Mouse (Mus musculus): ENCODE measurements around the gene Gm4881. TPM values are rescaled to one million over a fixed set of nuclear protein-coding genes. Genes with fewer than 3 reads are reported as not detected.

The Gm4881 gene
- total and polyA plus RNA-seq, 2 experiments from 2014 or later = 3.8 to 6.4 TPM

DNA sequence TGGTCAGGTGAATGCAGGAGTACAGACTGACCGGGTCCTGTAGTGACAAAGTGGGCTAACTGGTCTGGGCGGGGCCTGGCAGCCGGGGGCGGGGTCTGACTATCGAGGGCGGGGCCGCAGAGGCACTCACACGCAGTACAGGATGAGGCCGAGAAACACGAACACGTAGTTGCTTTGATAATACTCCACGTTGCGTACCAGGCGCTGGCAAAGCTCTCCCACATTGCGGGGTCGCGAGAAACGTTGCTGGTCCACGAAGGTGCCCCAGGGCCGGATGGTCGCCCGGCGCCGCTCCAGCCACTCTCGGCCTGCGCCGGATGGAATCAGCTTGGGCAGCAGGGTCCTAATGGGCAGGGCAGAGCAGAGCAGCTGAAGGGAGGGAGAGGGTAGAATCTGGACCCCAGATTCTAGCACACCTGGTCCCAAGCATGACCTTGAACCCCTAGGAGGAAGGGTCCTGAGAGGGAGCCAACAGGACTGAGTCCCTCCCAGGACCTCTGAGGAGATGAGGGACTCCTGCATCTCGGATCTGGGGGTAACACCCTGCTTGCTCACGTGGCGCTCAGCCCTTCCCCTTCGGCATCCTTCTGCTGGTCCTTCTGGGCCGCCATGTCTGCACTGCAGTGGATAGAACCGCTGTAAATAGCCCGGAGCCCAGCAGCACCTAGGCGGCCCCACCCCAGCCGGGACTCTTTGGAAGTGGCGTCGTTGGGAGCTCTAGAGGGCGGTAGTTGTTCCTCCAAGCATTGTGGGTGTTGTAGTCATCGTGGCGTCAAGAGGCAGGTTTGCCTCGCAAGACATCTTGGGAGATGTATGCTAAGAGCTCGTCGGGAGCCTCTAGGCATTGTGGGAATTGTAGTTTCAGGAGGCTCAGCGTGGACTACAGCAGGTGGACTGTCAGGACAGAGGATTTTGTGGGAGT lies 27.9 kb upstream of the Gm4881 start, which contains the start of gene Rabac1:
Gene Rabac1, minus strand, starts transcription at position 783 of the 922 bp plus-strand sequence.
- H3K9ac ChIP-seq (replicated peaks; ENCODE audit: low read length, poor library complexity, severe bottlenecking) = peak within 1 kb of the TSS; percentile 95
- H3K4me3 ChIP-seq (ENCODE audit: low read depth, low read length) = peak within 1 kb of the TSS; percentile 83
- peak; percentile 75 for TF ChIP-seq CTCF (IDR thresholded peaks at IDR 0.05)
- H3K36me3 ChIP-seq (ENCODE audit: insufficient read depth, low read length) = peaks cover 12% of the 10 kb centered on the region; the same call in 1 of the 2 replicates
- ATAC-seq (ENCODE audit: low FRiP score) = peak; percentile 88
- 0 out of 2 replicates have a peak, but pooled peaks cover 2% of the 10 kb centered on the region for H3K4me1 ChIP-seq (ENCODE audit: insufficient read depth, low read length)
- no peaks in the 10 kb centered on the region for H3K9me3 ChIP-seq (ENCODE audit: low read length)
- under 1% methylated on average over 44 of the region's 45 CpGs for WGBS
- H3K27ac ChIP-seq (ENCODE audit: low read depth, low read length) = peak within 1 kb of the TSS; percentile 91
- no peaks in the 10 kb centered on the region for H3K27me3 ChIP-seq (ENCODE audit: insufficient read depth, low read length)
- DNase-seq (ENCODE audit: low spot score) = peak; percentile 97
- peak within 1 kb of the TSS; percentile 81 for H3K4me2 ChIP-seq (ENCODE audit: low read depth, low read length, poor library complexity, severe bottlenecking)

- Histone ChIP-seq H3K36me3 (ENCODE audit: insufficient read depth, low read length) (peaks cover 11% of the 10 kb centered on the region; the same call in 1 of the 2 replicates), H3K4me1 (ENCODE audit: insufficient read depth, low read length) (0 out of 2 replicates have a peak, but pooled peaks cover 2% of the 10 kb centered on the region), H3K4me3 (ENCODE audit: low read depth, low read length) (peak overlapping the region; percentile 83), H3K27ac (ENCODE audit: low read depth, low read length) (peak overlapping the region; percentile 91), H3K9ac (replicated peaks; ENCODE audit: low read length, poor library complexity, severe bottlenecking) (peak overlapping the region; percentile 95), H3K9me3 (ENCODE audit: low read length) (no peaks in the 10 kb centered on the region), H3K27me3 (ENCODE audit: insufficient read depth, low read length) (no peaks in the 10 kb centered on the region), H3K4me2 (ENCODE audit: low read depth, low read length, poor library complexity, severe bottlenecking) (peak overlapping the region; percentile 81)
- DNase-seq (ENCODE audit: low spot score) (peak; percentile 74), ATAC-seq (ENCODE audit: low FRiP score) (peak; percentile 28; the same call in 1 of the 2 replicates)
- peak; percentile 83 for TF ChIP-seq CTCF (IDR thresholded peaks at IDR 0.05)
- WGBS = 7% methylated on average over 19 of the region's 19 CpGs
Measured at GRCm38 (mm10) chr7:24971261-24971971, 27.1 kb upstream of the Gm4881 start.

GRCm38 (mm10) chr7:24970341-24970740 lies 26.0 kb upstream of the Gm4881 start:
- ATAC-seq (ENCODE audit: low FRiP score) (no peak), DNase-seq (ENCODE audit: low spot score) (no peak)
- Histone ChIP-seq H3K36me3 (ENCODE audit: insufficient read depth, low read length) (peaks cover 11% of the 10 kb centered on the region; the same call in 1 of the 2 replicates), H3K27ac (ENCODE audit: low read depth, low read length) (no peak overlapping the region), H3K9me3 (ENCODE audit: low read length) (no peaks in the 10 kb centered on the region), H3K9ac (replicated peaks; ENCODE audit: low read length, poor library complexity, severe bottlenecking) (no peak overlapping the region), H3K4me3 (ENCODE audit: low read depth, low read length) (no peak overlapping the region), H3K4me1 (ENCODE audit: insufficient read depth, low read length) (0 out of 2 replicates have a peak, but pooled peaks cover 2% of the 10 kb centered on the region), H3K4me2 (ENCODE audit: low read depth, low read length, poor library complexity, severe bottlenecking) (no peak overlapping the region), H3K27me3 (ENCODE audit: insufficient read depth, low read length) (no peaks in the 10 kb centered on the region)
- WGBS = 91% methylated on average over 3 of the region's 3 CpGs
- TF ChIP-seq CTCF (IDR thresholded peaks at IDR 0.05) = no peak

- DNase-seq (ENCODE audit: low spot score) (peak; percentile 41), ATAC-seq (ENCODE audit: low FRiP score) (no peak)
- no peak for TF ChIP-seq CTCF (IDR thresholded peaks at IDR 0.05)
- Histone ChIP-seq H3K9me3 (ENCODE audit: low read length) (no peaks in the 10 kb centered on the region), H3K36me3 (ENCODE audit: insufficient read depth, low read length) (peaks cover 11% of the 10 kb centered on the region; the same call in 1 of the 2 replicates), H3K27ac (ENCODE audit: low read depth, low read length) (no peak overlapping the region), H3K4me2 (ENCODE audit: low read depth, low read length, poor library complexity, severe bottlenecking) (no peak overlapping the region), H3K4me1 (ENCODE audit: insufficient read depth, low read length) (0 out of 2 replicates have a peak, but pooled peaks cover 2% of the 10 kb centered on the region), H3K27me3 (ENCODE audit: insufficient read depth, low read length) (no peaks in the 10 kb centered on the region), H3K4me3 (ENCODE audit: low read depth, low read length) (no peak overlapping the region), H3K9ac (replicated peaks; ENCODE audit: low read length, poor library complexity, severe bottlenecking) (no peak overlapping the region)
- 86% methylated on average over 12 of the region's 12 CpGs for WGBS
Measured at GRCm38 (mm10) chr7:24969805-24970204, 25.5 kb upstream of the Gm4881 start.

DNA sequence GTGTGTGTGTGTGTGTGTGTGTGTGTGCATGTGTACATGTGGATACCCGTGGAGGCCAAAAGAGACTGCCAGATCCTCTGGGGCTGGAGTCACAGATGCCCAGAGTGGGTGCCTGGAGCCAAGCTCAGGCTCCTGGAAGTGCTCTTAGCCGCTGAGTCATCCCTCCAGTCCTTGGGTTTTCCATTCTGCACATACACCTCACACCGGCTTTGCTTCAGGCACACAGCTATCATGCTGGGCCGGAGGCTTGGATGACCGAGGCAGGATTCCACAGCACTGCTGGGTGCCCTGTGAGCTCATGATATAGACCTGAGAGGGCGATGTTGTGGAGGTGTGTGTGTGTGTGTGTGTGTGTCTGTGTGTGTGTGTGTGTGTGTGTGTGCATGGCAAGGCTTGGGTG lies 24.2 kb upstream of the Gm4881 start:
- H3K4me3 ChIP-seq (ENCODE audit: low read depth, low read length) = no peak overlapping the region
- no peak overlapping the region for H3K4me2 ChIP-seq (ENCODE audit: low read depth, low read length, poor library complexity, severe bottlenecking)
- H3K36me3 ChIP-seq (ENCODE audit: insufficient read depth, low read length) = peaks cover 11% of the 10 kb centered on the region; the same call in 1 of the 2 replicates
- H3K27ac ChIP-seq (ENCODE audit: low read depth, low read length) = no peak overlapping the region
- no peak for TF ChIP-seq CTCF (IDR thresholded peaks at IDR 0.05)
- no peak overlapping the region for H3K9ac ChIP-seq (replicated peaks; ENCODE audit: low read length, poor library complexity, severe bottlenecking)
- 0 out of 2 replicates have a peak, but pooled peaks cover 2% of the 10 kb centered on the region for H3K4me1 ChIP-seq (ENCODE audit: insufficient read depth, low read length)
- H3K9me3 ChIP-seq (ENCODE audit: low read length) = no peaks in the 10 kb centered on the region
- DNase-seq (ENCODE audit: low spot score) (no peak), ATAC-seq (ENCODE audit: low FRiP score) (no peak)
- no peaks in the 10 kb centered on the region for H3K27me3 ChIP-seq (ENCODE audit: insufficient read depth, low read length)
- 83% methylated on average over 6 of the region's 6 CpGs for WGBS
